Mouse (Mus musculus): ENCODE data around the gene Pik3c2b. TPM values are rescaled to one million over a fixed set of nuclear protein-coding genes. Genes with fewer than 3 reads are reported as not detected.
"Not testable (repeated sequence)": the region's sequence is repeated elsewhere in the genome, so short reads cannot be mapped to it uniquely, and the experiment has no call there.

The Pik3c2b gene
- total RNA-seq, 2 experiments from 2014 or later = 13.2 to 17.7 TPM

DNA sequence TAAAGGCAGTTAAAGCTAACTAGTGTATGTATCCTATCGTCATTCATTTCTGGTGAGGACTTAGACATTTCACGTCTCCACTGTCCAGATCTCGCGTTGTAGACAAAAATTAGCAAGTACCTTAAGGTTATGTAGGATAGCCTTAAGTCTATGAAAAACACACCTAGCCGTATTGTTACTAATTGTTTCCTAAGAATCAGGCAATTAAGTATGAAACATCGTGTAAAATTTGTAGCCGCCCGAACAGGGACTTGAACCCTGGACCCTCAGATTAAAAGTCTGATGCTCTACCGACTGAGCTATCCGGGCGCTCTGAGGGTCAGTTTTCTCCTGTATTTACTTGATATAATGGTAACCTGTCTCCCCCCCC is 11.4 kb upstream of the Pik3c2b start:
- DNase-seq (ENCODE audit: extremely low spot score in 1 of 2, low spot score in 2 of 2) = peak; percentile 57 to 60
- no peak for TF ChIP-seq CTCF (IDR thresholded peaks at IDR 0.05)
- intact Hi-C loops (cut with DNase I) = no loop called here
- Histone ChIP-seq H3K4me3 (peak overlapping the region; percentile 60), H3K27ac (0 out of 2 replicates have a peak overlapping the region, but pooled peaks have one; percentile 8)

DNA sequence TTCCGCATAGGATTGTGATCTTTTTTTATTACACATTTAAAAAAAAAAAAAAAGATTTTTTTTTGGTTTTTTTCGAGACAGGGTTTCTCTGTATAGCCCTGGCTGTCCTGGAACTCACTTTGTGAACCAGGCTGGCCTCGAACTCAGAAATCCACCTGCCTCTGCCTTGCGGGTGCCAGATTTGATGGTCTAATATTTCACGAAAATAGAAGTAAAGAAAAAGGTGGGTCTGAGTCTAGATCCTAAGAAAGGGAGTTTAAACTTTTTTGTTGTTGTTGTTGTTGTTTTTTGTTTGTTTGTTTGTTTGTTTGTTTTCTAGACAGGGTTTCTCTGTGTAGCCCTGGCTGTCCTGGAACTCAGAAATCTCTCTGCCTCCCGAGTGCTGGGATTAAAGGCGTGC is 10.8 kb upstream of the Pik3c2b start:
- H3K4me3 ChIP-seq; intact Hi-C loops (cut with DNase I); H3K27ac ChIP-seq; DNase-seq (ENCODE audit: extremely low spot score in 1 of 2, low spot score in 2 of 2): not testable (repeated sequence)

DNA sequence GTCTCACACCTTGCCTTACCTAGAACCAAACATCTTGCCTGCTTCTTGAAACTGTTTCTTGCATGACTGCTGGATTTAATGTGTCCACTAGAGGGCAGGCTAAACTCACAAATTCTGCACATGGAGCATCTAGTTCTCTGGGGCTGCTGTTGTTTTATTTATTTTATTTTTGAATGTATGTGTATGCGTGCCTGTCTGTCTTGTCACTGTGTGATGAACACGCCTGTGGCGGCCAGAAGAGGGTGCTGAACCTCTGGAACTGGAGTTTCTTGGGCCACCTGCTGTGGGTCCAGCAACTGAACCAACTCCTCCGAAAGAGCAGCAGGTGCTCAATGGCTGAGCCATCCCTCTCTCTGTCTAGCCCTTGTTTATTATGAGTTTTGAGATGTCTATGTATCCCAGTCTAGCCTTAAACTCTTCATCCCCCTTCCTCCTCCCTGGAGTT is 5.9 kb upstream of the Pik3c2b start:
- no peak overlapping the region for H3K4me3 ChIP-seq
- H3K27ac ChIP-seq = no peak overlapping the region
- peak; percentile 31 to 49 for DNase-seq (ENCODE audit: extremely low spot score in 1 of 2, low spot score in 2 of 2)
- intact Hi-C loops (cut with DNase I) = loop anchor here (1.0 kb wide), 1 partner anchor 62 kb away; no protein-coding TSS in a partner anchor
- TF ChIP-seq CTCF (IDR thresholded peaks at IDR 0.05) = peak; percentile 87

DNA sequence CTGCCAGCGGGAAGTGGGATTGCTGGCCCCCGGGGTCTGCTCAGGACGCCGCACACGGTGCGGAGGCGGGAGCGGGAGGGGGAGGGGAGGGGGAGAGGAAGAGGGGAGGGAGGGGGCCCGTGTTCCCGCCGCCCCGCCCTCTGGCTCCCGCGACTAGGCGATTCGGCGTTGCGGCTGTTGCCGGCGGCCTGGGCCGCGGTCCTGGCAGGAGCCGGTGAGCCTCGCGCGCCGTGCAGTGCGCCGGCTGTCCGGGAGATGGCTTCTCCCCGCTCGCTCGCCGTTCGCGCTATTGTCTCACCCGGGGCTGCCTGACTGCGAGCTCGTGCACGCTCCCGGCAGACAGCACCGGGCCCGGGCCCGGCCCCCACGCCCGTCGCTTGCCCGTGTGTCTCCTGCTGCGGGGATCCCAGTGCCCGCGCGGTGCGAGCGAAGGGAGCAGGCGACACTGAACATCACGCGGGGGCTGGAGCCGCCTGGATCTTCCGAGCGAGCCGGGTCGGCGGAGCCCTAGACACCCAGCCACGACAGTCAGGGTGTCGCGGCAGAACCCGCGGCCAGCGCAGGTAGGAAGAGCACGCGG is 484 bp downstream of the Pik3c2b start:
- Histone ChIP-seq H3K27ac (peak overlapping the region; percentile 94), H3K4me3 (peak overlapping the region; percentile 97)
- intact Hi-C loops (cut with DNase I) = loop anchor here (2.0 to 10.0 kb wide), 3 partner anchors 25 to 319 kb away; partner anchors contain the start of gene Etnk2
- peak; percentile 54 for TF ChIP-seq CTCF (IDR thresholded peaks at IDR 0.05)
- peak; percentile 69 to 72 for DNase-seq (ENCODE audit: extremely low spot score in 1 of 2, low spot score in 2 of 2)

DNA sequence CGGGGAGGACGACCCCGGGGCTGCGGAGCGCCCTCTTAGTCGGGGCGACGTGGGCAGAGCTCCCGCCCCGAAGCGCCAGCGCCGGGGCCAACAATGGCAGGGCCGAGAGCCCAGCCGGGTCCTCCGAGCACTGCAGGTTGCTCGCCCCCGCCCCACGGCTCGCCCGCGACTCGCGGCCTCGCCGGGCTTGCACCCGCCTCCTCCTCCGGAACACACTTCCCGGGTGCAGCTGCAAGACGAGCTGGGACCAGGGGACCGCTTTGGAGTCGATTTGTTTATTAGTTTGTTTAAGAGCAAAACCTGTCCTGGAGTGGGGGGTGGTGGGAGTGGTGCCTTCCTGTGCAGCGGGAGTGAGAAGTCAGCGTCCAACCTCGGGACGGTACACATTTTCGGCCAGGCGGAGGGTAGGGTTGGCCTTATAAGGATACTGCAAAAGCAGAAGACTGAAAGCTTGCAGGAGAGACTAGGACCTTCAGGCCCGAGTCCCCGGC is 1.0 kb downstream of the Pik3c2b start:
- TF ChIP-seq CTCF (IDR thresholded peaks at IDR 0.05) = no peak
- Histone ChIP-seq H3K4me3 (peak overlapping the region; percentile 97), H3K27ac (peak overlapping the region; percentile 94)
- intact Hi-C loops (cut with DNase I) = loop anchor here (2.0 to 10.0 kb wide), 3 partner anchors 24 to 318 kb away; partner anchors contain the start of gene Etnk2
- peak in 1 of 2 experiments; percentile 26 for DNase-seq (ENCODE audit: extremely low spot score in 1 of 2, low spot score in 2 of 2)

DNA sequence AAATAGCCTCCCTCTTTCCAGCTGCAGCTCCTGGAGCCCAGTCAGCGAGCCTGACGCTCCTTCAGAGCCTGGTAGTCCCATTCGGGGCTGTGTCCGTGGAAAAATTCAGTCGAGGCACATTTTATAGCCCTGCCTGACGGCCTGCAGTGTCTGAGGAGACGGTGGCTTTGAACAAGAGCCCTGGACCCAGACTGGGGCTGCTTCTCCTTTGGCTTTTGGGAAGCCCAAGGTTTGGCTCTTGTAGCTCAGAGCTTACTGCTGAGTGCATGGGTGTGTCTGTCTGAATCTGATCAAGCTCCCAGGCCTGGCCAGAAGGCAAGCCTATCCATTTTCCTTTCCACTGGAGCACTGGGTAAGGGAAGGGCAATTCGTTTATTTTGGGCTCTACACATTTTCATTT is 2.1 kb downstream of the Pik3c2b start:
- intact Hi-C loops (cut with DNase I) = loop anchor here (2.0 to 10.0 kb wide), 3 partner anchors 23 to 317 kb away; partner anchors contain the start of gene Etnk2
- TF ChIP-seq CTCF (IDR thresholded peaks at IDR 0.05) = no peak
- H3K27ac ChIP-seq = peak overlapping the region; percentile 94

DNA sequence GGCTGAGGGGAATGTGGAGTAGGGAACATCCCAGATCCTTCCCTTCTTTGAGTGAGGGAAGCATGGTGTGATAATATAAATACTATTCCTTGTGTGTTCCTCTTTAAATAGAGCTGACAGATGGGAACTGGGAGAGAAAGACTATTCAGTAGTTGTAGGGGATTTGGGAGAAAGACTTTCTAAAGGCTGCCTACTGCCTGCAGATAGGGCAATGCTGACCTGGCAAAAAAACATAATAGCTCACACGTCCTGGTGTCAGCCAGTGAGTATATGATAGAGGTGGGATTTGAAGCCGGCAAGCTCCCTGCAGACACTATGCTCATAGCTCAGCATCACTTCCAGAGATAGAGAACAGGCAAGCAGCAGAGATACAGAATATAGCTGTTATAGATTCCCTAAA is 3.2 kb downstream of the Pik3c2b start:
- no peak for TF ChIP-seq CTCF (IDR thresholded peaks at IDR 0.05)
- H3K4me3 ChIP-seq = no peak overlapping the region
- intact Hi-C loops (cut with DNase I) = loop anchor here (10.0 kb wide), 1 partner anchor 316 kb away; the partner anchor contains the start of gene Etnk2

More for the DNA sequence above, 2.1 kb downstream of the Pik3c2b start:
- H3K4me3 ChIP-seq = peak overlapping the region; percentile 97
- no peak for DNase-seq (ENCODE audit: extremely low spot score in 1 of 2, low spot score in 2 of 2)

DNA sequence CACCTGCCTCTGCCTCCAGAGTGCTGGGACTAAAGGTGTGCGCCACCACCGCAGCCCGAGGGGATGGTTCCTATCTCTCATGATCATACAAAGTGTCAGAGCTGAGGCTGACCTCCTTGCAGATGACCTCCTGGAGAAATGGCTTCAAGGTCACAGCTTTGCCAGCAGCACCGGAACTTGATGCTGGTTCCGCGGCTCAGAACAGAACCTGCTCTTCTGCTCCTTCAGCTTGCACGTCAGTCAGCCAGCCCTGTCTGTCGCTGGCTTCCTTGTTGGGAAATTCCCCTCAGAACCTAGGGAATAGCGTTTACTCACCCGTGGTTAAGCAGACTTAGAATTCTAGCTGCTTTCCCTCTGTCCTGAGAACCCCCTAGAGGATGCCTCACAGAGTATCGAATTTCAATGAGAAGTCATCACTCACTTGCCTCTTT is 4.5 kb downstream of the Pik3c2b start:
- H3K27ac ChIP-seq = no peak overlapping the region
- intact Hi-C loops (cut with DNase I) = no loop called here
- TF ChIP-seq CTCF (IDR thresholded peaks at IDR 0.05) = no peak
- H3K4me3 ChIP-seq = no peak overlapping the region
- no peak for DNase-seq (ENCODE audit: extremely low spot score in 1 of 2, low spot score in 2 of 2)

More for the DNA sequence above, 3.2 kb downstream of the Pik3c2b start:
- 0 out of 2 replicates have a peak overlapping the region, but pooled peaks have one; percentile 33 for H3K27ac ChIP-seq
- no peak for DNase-seq (ENCODE audit: extremely low spot score in 1 of 2, low spot score in 2 of 2)

DNA sequence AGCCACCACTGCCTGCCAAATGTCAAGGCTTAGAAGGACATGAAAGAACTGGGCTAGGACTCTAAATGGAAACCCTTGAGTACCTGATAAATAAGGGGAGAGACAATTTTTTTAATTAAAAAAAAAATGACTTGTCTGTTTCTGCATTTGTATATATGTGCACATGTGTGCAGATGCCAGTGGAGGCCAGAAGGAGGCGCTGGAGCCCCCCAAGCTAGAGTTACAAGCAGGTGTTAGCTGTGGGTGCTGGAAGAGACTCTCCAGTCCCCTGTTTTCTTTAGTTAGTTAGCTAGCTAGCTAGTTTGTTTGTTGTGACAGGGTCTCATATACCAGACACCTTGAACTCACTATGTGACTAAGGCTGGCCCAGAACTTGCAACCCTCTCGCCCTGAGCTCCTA is 6.4 kb downstream of the Pik3c2b start:
- DNase-seq (ENCODE audit: extremely low spot score in 1 of 2, low spot score in 2 of 2) = no peak
- intact Hi-C loops (cut with DNase I) = no loop called here
- H3K4me3 ChIP-seq = no peak overlapping the region
- no peak; the same call in 1 of the 2 replicates for TF ChIP-seq CTCF (IDR thresholded peaks at IDR 0.05)
- no peak overlapping the region for H3K27ac ChIP-seq

DNA sequence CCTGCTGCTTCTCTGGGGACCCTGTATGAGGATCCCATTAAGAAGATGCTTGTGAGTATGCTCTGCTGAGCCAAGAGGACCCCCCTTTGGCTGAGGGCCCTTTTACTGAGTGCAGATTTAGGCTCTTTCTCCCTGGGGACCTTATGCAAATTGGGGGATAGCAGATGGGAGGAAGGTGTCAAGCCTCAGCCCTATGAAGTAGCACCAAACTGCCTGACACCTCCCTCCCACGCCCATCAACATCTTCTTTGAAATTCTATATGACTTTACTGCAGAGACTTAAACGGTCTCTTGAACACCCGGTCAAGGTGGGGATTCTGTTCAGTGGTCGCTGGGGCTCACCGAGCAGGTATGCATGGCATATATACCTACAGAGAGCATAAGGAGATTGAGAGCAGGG is 7.6 kb downstream of the Pik3c2b start:
- Histone ChIP-seq H3K27ac (no peak overlapping the region), H3K4me3 (no peak overlapping the region)
- intact Hi-C loops (cut with DNase I) = no loop called here
- no peak for DNase-seq (ENCODE audit: extremely low spot score in 1 of 2, low spot score in 2 of 2)
- TF ChIP-seq CTCF (IDR thresholded peaks at IDR 0.05) = no peak

DNA sequence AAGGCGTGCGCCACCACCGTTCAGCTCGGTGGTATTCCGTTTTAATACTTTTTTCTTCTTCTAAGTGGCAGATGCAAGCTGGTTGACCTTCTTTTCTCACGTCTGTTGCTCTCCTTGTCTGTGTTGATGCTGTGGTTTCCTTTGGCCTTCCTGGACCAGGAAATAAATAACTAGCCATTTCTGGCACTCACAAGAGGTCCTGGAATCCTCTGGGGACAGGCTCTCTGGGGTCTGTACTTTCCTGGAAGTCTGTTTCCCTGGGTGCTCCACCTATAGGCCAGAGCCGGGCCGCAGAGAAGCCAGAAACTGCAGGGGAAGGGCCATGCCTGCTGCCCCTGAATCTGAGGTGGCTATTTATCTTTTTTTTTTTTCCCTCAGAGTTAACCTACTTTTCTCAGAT is 8.9 kb downstream of the Pik3c2b start:
- Histone ChIP-seq H3K4me3 (no peak overlapping the region), H3K27ac (no peak overlapping the region)
- DNase-seq (ENCODE audit: extremely low spot score in 1 of 2, low spot score in 2 of 2) = no peak
- TF ChIP-seq CTCF (IDR thresholded peaks at IDR 0.05) = no peak; the same call in none of the 2 replicates
- intact Hi-C loops (cut with DNase I) = no loop called here

DNA sequence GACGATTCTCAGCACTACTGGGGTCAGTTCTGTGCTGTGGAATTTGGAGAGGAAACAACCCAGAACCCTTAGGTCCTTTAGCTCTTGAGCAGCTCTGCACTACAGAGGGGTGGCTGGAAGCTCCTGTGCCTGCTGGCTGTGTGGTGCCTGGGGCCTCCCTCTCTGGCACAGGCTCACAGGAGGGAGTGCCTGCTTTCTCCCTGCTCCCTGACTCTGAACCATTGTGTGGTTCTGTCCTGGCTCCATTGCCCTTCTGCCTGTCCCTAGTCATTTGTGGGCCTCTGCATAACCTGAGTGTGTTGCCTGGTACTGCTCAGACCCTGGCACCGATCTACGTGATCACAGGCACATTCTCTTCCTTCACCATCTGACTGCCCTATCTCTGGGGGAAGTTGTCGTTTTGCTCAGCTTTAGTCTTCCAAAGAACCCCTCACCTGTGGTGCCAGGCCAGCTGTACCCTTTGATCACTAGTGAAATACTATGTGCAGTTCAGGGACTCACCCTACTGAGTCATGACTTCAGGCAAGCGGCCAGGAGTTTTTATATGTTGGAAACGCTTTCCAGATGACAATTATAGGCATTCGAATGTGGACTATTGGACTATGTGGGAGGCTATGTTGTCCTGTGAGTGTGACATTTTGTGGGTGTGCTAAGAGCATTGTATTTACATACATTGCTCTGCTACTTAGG is 12.0 kb downstream of the Pik3c2b start:
- H3K27ac ChIP-seq = peak overlapping the region; percentile 21; the same call in 1 of the 2 replicates

More for the DNA sequence above, 12.0 kb downstream of the Pik3c2b start:
- intact Hi-C loops (cut with DNase I) = no loop called here
- TF ChIP-seq CTCF (IDR thresholded peaks at IDR 0.05) = no peak
- H3K4me3 ChIP-seq = no peak overlapping the region
- DNase-seq (ENCODE audit: extremely low spot score in 1 of 2, low spot score in 2 of 2) = no peak
